Comparison of ENCODE assay signal across 9 mouse cellular contexts in genomic region chr7:121963883-121964398, GRCm38 (mm10). TPM values are rescaled to one million over a fixed set of nuclear protein-coding genes. Genes with fewer than 3 reads are reported as not detected.
DNase-seq lines count a peak whose midpoint lies in the region; ATAC-seq lines count a peak whose summit lies in the region.
"Had no signal": no experiment of that assay in that cellular context is flagged by ENCODE, and none has a peak within 500 bp of the region (broad histone marks: within the 10 kb centered on the region; RNA-seq: fewer than 3 reads in every experiment).

No protein-coding gene starts in this region.

- no peaks in the 10 kb centered on the region for H3K36me3 ChIP-seq in splenic B cell, adult 2 months (ENCODE audit: control insufficient read depth, insufficient read depth, low read length, poor library complexity, severe bottlenecking)

- ATAC-seq in frontal cortex, adult (ENCODE audit: low TSS enrichment) = peak; percentile 74

- intact Hi-C loops in heart, postnatal 10 days (cut with DNase I) = loop anchor here (1.0 to 2.0 kb wide), 2 partner anchors 65 to 230 kb away; partner anchors contain the start of gene Scnn1g
- intact Hi-C loops in heart, postnatal 25 days (cut with DNase I) = loop anchor here (1.0 to 5.0 kb wide), 2 partner anchors 62 to 230 kb away; partner anchors contain the start of gene Scnn1g
- intact Hi-C loops in left cerebral cortex, postnatal 14 days (cut with DNase I) = loop anchor here (1.0 kb wide), 1 partner anchor 230 kb away; the partner anchor contains the start of gene Scnn1g

- DNase-seq in heart, postnatal 10 days = peak; percentile 68 to 80
- no peak for DNase-seq in heart, postnatal 25 days (ENCODE audit: low spot score)
- peak; percentile 27 to 35 for DNase-seq in B cell, adult 2 months
- DNase-seq in adrenal gland, postnatal 14 days = peak; percentile 42
- DNase-seq in left cerebral cortex, postnatal 14 days (ENCODE audit: low spot score in 2 of 2) = peak; percentile 73 to 84
- DNase-seq in splenic B cell, adult 2 months (ENCODE audit: low read depth, low spot score) = peak; percentile 60
- no peak for DNase-seq in T-cell, adult 2 months (ENCODE audit: low spot score)

- H3K27me3 ChIP-seq in splenic B cell, adult 2 months (ENCODE audit: control insufficient read depth, insufficient read depth, low read length, poor library complexity, severe bottlenecking) = no peaks in the 10 kb centered on the region
- H3K27me3 ChIP-seq: neural tube, embryonic 12.5 days had no signal

RNA-seq across cellular contexts. Expression of gene Cog7, which starts 17.6 kb away (rescaled TPM):
- total RNA-seq in heart, postnatal 10 days (2021) = 10 to 100 TPM; 16.0 to 19.2 TPM
- total RNA-seq in heart, postnatal 25 days (2021) = 10 to 100 TPM; 13.8 to 15.2 TPM
- total RNA-seq in adrenal gland, postnatal 14 days (2021) = 22.8 and 24.7 TPM in 2 replicates
- 10 to 100 TPM; 36.7 to 39.3 TPM for total RNA-seq in left cerebral cortex, postnatal 14 days (2021)

RNA-seq across cellular contexts. Expression of gene Gga2, which starts 57.1 kb away (rescaled TPM):
- total RNA-seq in heart, postnatal 10 days (2021) = 10 to 100 TPM; 42.1 TPM
- total RNA-seq in heart, postnatal 25 days (2021) = 10 to 100 TPM; 25.7 to 26.9 TPM
- total RNA-seq in adrenal gland, postnatal 14 days (2021) = 20.3 and 28.1 TPM in 2 replicates
- total RNA-seq in left cerebral cortex, postnatal 14 days (2021) = 10 to 100 TPM; 26.8 to 31.9 TPM

Comparison
In these comparisons a context has a peak if more than half of its experiments do, and no peak if none do; other contexts are left out.
1. DNase-seq: peak in heart, postnatal 10 days (2 of 2), B cell, adult 2 months (2 of 2), adrenal gland, postnatal 14 days (single experiment), left cerebral cortex, postnatal 14 days (2 of 2) and splenic B cell, adult 2 months (single experiment); none in heart, postnatal 25 days (single experiment) and T-cell, adult 2 months (single experiment).